Mouse (Mus musculus): Measurements from ENCODE around the gene Dolk.

Gene Dolk

GRCm38 (mm10) chr2:30269241-30269990, 16.7 kb downstream of the Dolk start:
- ATAC-seq (ENCODE audit: insufficient number of reproducible peaks, low FRiP score, low TSS enrichment): no peak

GRCm38 (mm10) chr2:30268371-30268770, 17.8 kb downstream of the Dolk start:
- ATAC-seq (ENCODE audit: insufficient number of reproducible peaks, low FRiP score, low TSS enrichment): no peak

GRCm38 (mm10) chr2:30267466-30267865, 18.7 kb downstream of the Dolk start:
- ATAC-seq (ENCODE audit: insufficient number of reproducible peaks, low FRiP score, low TSS enrichment): no peak

GRCm38 (mm10) chr2:30266392-30266941, 19.7 kb downstream of the Dolk start:
- no peak for ATAC-seq (ENCODE audit: insufficient number of reproducible peaks, low FRiP score, low TSS enrichment)

GRCm38 (mm10) chr2:30265767-30266253, 20.3 kb downstream of the Dolk start, which contains the start of gene Phyhd1:
Gene Phyhd1, plus strand, starts transcription at chr2:30266203.
- ATAC-seq (ENCODE audit: insufficient number of reproducible peaks, low FRiP score, low TSS enrichment): peak; percentile 42; the same call in 1 of the 2 replicates

- no peak for ATAC-seq (ENCODE audit: insufficient number of reproducible peaks, low FRiP score, low TSS enrichment)
Observed at GRCm38 (mm10) chr2:30264671-30265519, 21.2 kb downstream of the Dolk start.

- ATAC-seq (ENCODE audit: insufficient number of reproducible peaks, low FRiP score, low TSS enrichment): no peak
Observed at GRCm38 (mm10) chr2:30263811-30264210, 22.3 kb downstream of the Dolk start.

- ATAC-seq (ENCODE audit: insufficient number of reproducible peaks, low FRiP score, low TSS enrichment): peak; percentile 53; the same call in 1 of the 2 replicates
Observed at GRCm38 (mm10) chr2:30262840-30263441, 23.2 kb downstream of the Dolk start.

- ATAC-seq (ENCODE audit: insufficient number of reproducible peaks, low FRiP score, low TSS enrichment): no peak
Observed at GRCm38 (mm10) chr2:30261921-30262839, 24.0 kb downstream of the Dolk start.

GRCm38 (mm10) chr2:30261064-30261736, 24.9 kb downstream of the Dolk start:
- no peak for ATAC-seq (ENCODE audit: insufficient number of reproducible peaks, low FRiP score, low TSS enrichment)

- ATAC-seq (ENCODE audit: insufficient number of reproducible peaks, low FRiP score, low TSS enrichment): no peak
Observed at GRCm38 (mm10) chr2:30259131-30260064, 26.7 kb downstream of the Dolk start.

- no peak for ATAC-seq (ENCODE audit: insufficient number of reproducible peaks, low FRiP score, low TSS enrichment)
Observed at GRCm38 (mm10) chr2:30258600-30258999, 27.5 kb downstream of the Dolk start.

- ATAC-seq (ENCODE audit: insufficient number of reproducible peaks, low FRiP score, low TSS enrichment): no peak
Observed at GRCm38 (mm10) chr2:30257699-30258460, 28.3 kb downstream of the Dolk start.

- ATAC-seq (ENCODE audit: insufficient number of reproducible peaks, low FRiP score, low TSS enrichment): no peak
Observed at GRCm38 (mm10) chr2:30256616-30257350, 29.4 kb downstream of the Dolk start.

GRCm38 (mm10) chr2:30255631-30256395, 30.3 kb downstream of the Dolk start:
- ATAC-seq (ENCODE audit: insufficient number of reproducible peaks, low FRiP score, low TSS enrichment): no peak

GRCm38 (mm10) chr2:30253809-30254208, 32.3 kb downstream of the Dolk start:
- ATAC-seq (ENCODE audit: insufficient number of reproducible peaks, low FRiP score, low TSS enrichment): no peak
